Mouse (Mus musculus): ENCODE results near the gene Ndufv1.
"Not testable (repeated sequence)": the region's sequence is repeated elsewhere in the genome, so short reads cannot be mapped to it uniquely, and the experiment has no call there.

Ndufv1 gene

DNA sequence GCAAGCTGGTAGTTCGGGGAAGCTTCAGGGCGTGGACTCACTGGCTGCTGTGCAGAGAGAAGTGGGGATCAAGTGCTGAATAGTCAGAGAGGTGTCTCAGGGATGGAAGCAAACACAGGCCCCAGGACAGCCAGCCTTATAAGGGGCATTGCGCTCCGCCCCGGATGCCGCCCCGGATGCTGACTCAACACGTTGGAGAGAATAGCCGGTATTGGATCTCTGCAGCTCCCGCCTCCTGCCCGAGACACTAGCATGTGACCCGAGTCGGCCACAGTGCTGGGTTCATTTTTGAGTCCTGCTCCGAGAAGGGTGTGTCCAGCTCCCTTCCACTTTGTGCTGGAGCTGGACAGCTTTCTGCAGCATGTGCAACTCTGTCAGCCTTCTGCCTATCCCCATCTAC is 29.5 kb upstream of the Ndufv1 start:
- no peak for DNase-seq (ENCODE audit: low spot score in 2 of 2)

GRCm38 (mm10) chr19:4041500-4041899 is 28.9 kb upstream of the Ndufv1 start:
- not testable (repeated sequence) for DNase-seq (ENCODE audit: low spot score in 2 of 2)

DNA sequence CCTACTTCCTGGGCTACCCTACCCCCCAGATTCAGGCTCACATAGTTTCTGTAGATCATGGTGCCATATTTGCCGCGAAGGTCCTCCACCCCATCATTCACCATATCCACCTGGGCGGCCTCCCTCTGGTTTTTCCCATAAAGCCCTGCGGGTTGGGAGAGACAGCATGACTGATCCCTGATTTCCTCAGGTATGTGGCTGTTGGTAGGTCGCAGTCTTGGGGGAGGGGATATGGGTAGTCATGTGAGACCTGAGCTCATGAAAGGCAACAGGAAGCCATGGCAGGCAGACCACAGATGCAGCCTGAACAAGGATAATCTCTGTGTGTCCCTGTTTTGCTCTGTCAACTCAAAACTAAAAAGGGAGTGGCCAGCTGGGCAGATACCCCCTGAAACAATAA is 28.3 kb upstream of the Ndufv1 start:
- DNase-seq (ENCODE audit: low spot score in 2 of 2): not testable (repeated sequence)

- peak; percentile 81 to 85 for DNase-seq (ENCODE audit: low spot score in 2 of 2)
These were observed 25.2 kb upstream of the Ndufv1 start, which contains the start of gene Gstp1 for GRCm38 (mm10) chr19:4037788-4038232. TSS of gene Gstp1 (minus strand) at chr19:4037985.

GRCm38 (mm10) chr19:4037154-4037787 is 24.7 kb upstream of the Ndufv1 start:
- not testable (repeated sequence) for DNase-seq (ENCODE audit: low spot score in 2 of 2)

GRCm38 (mm10) chr19:4036327-4037045 is 23.9 kb upstream of the Ndufv1 start:
- no peak for DNase-seq (ENCODE audit: low spot score in 2 of 2)

DNA sequence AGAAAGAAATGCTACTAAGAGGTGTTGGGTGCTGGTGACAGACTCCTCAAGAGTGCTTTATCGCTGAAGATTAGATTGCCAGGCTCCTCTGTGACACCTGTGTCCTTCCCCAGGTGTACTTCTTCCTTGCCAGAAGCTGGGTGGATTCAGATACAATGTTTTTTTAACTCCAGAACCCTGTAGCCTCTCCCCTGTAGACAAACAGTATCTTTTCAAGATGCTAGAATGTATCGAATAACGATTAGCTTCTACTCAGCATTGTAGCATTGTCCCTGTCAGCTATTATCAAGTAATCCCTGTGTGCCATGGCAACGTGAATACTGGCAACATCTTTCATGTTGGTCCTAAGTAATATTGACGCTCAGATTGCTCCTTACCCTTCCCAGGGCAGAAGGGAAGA is 21.1 kb upstream of the Ndufv1 start:
- no peak for DNase-seq (ENCODE audit: low spot score in 2 of 2)

GRCm38 (mm10) chr19:4033298-4033697 is 20.7 kb upstream of the Ndufv1 start:
- no peak for DNase-seq (ENCODE audit: low spot score in 2 of 2)

GRCm38 (mm10) chr19:4032668-4033067 is 20.1 kb upstream of the Ndufv1 start:
- DNase-seq (ENCODE audit: low spot score in 2 of 2): no peak

DNA sequence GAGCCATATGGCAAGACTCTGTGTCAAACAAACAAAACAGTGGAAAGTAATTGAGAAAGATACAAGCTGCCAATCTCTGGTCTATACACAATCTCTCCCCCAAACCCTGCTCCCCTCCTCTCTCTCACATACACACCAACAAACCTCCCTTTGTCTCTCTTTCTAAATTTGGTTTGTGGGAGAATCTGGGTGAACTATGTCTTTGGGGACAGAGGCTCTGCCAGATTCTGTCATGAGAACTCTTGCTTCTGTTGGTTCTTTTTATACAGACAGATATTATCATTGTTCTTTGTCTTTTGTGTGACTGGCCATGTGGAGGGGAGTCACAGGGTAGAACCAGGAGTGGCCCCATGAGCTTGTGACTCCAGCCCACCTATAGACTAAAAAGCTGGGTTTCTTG is 15.0 kb upstream of the Ndufv1 start:
- DNase-seq (ENCODE audit: low spot score in 2 of 2): no peak

- DNase-seq (ENCODE audit: low spot score in 2 of 2): no peak
These were observed 10.6 kb upstream of the Ndufv1 start for GRCm38 (mm10) chr19:4023185-4023584.

GRCm38 (mm10) chr19:4018743-4019583 is 6.4 kb upstream of the Ndufv1 start:
- peak in 1 of 2 experiments; percentile 57 for DNase-seq (ENCODE audit: low spot score in 2 of 2)

DNA sequence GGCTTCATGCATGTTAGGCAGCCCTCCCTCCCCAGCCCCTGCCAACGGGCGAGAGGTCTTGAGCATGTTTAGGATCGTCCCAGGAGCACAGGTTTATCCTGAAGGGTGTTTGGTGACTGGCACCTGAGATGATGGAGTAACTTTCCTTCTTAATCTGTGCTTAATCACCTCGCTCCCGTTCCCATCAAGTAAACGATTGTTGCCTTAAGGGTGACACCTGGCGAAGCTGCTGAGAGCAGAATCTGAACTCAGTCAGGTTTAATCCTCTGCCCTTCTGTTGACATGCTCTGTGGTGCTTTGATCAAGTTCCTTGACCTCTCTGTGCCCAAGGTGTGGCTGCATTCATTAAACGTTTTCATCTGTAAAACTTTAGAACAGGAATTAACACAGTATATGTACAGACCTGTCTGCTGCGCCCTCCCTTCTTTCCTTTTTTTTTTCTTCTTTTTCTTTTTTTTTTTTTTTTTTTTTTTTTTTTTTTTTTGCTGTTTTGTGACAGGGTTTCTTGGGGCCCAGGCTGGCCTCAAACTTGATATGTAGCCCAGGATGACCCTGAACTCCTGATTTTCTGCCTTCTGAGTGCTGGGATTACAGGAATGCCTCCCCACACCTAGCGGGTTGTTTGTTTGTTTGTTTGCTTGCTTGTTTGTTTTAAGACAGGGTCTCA is 5.4 kb upstream of the Ndufv1 start:
- DNase-seq (ENCODE audit: low spot score in 2 of 2): no peak

DNA sequence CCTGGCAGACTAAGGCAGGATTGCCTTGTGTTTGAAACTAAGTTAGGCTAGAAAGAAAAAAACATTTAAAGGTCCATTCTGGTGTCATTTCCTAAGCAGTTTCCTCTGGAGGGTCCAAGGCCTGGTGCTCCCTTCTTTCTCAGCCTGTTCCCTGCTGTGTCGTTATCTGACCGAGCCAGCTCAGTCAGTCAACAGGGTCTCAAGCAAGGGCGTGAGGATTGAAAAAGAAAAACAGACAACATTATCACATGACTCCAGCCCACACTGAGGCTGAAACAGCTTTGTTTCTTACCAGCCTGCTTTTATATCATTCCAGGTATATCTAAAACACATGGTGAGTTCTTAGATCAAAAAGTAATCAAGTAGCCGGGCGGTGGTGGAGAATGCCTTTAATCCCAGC is 3.0 kb upstream of the Ndufv1 start:
- no peak for DNase-seq (ENCODE audit: low spot score in 2 of 2)

GRCm38 (mm10) chr19:4014802-4015201 is 2.2 kb upstream of the Ndufv1 start:
- no peak for DNase-seq (ENCODE audit: low spot score in 2 of 2)

GRCm38 (mm10) chr19:4013066-4013465 is 460 bp upstream of the Ndufv1 start:
- DNase-seq (ENCODE audit: low spot score in 2 of 2): no peak

DNA sequence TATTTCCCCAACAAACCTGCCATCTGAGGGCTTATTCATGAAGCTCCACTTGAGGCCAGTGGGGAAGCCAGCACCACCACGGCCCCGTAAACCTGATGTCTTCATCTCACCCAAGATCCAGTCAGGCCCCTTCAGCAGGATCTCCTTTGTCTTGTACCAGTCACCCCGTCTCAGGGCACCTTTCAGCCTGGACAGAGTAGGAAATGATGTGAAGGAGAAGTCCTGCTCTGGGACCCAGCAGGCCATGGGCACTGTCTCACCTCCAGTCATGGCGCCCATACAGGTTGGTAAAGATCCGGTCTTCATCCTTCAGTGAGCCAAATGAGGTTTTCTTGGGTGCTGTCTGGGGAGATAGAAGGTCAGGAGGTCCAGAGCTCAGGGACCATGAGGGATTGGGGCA is 1.5 kb downstream of the Ndufv1 start:
- no peak for DNase-seq (ENCODE audit: low spot score in 2 of 2)

- DNase-seq (ENCODE audit: low spot score in 2 of 2): no peak
These were observed 6.6 kb downstream of the Ndufv1 start for GRCm38 (mm10) chr19:4005971-4006370.

DNA sequence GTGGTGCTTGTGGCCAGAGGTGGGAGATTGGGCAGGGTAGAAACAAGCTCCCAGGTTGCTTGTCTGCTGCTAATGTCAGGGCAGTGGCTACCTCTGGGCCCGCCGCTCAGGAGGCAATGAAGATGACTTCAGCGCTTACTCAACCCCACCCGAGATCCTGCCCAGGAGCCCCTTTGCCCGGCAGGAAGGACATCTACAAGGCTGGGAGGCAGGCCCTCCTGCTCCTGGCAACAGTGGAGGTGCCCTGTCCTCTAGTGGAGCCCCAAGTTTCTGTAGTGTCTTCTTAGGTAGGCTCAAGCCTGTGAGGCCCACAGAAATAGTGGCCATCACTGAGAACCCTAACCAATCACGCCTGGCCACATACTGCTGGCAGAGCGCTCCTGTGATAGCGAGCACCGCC is 7.5 kb downstream of the Ndufv1 start:
- no peak for DNase-seq (ENCODE audit: low spot score in 2 of 2)

GRCm38 (mm10) chr19:4004331-4004730 is 8.3 kb downstream of the Ndufv1 start:
- no peak for DNase-seq (ENCODE audit: low spot score in 2 of 2)

DNA sequence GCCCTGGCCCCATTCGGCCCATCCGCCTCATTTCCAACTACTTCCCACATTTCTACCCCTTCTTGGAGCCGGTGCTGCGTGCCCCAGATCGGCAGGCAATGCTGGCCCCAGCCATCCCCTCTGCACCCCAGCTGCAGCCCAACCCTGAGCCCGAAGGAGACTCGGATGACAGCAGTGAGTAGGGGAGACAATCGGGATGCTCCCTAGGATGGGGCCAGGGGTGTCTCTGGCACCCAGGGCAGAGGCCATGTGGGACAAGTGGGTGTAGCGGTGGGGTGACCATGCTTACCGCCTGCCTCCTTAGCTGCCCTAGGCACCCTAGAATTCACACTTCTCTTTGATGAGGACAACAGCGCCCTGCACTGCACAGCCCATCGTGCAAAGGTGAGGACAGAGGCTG is 9.0 kb downstream of the Ndufv1 start:
- no peak for DNase-seq (ENCODE audit: low spot score in 2 of 2)

- DNase-seq (ENCODE audit: low spot score in 2 of 2): no peak
These were observed 9.5 kb downstream of the Ndufv1 start, which contains the start of gene Doc2g for GRCm38 (mm10) chr19:4003112-4003511. TSS of gene Doc2g (plus strand) at chr19:4003313.

Data from thymus, postnatal 10 days (tissue).